Mouse (Mus musculus) mesoderm, embryonic 11.5 days (tissue): ENCODE results near the gene Cyp2d12.
"Not testable (repeated sequence)": the region's sequence is repeated elsewhere in the genome, so short reads cannot be mapped to it uniquely, and the experiment has no call there.

ENCODE experiments used
- DNase-seq: peaks from one replicate; pipeline ENCODE4 v3.0.0-alpha.2; 2012; ENCODE audit warnings: low read depth, low spot score

The Cyp2d12 gene

GRCm38 (mm10) chr15:82554531-82555230 is at the start of gene Cyp2d12:
Gene Cyp2d12 (plus strand): TSS chr15:82555072.
- no peak for DNase-seq

- no peak for DNase-seq
These were observed 47.9 kb upstream of the Cyp2d12 start for GRCm38 (mm10) chr15:82506971-82507370.

- not testable (repeated sequence) for DNase-seq
These were observed 47.1 kb upstream of the Cyp2d12 start for GRCm38 (mm10) chr15:82507740-82508139.

GRCm38 (mm10) chr15:82509495-82509894 is 45.4 kb upstream of the Cyp2d12 start:
- DNase-seq: not testable (repeated sequence)

- DNase-seq: not testable (repeated sequence)
These were observed 44.4 kb upstream of the Cyp2d12 start for GRCm38 (mm10) chr15:82510500-82510899.

GRCm38 (mm10) chr15:82512111-82512510 is 42.8 kb upstream of the Cyp2d12 start:
- DNase-seq: not testable (repeated sequence)

GRCm38 (mm10) chr15:82516174-82516573 is 38.7 kb upstream of the Cyp2d12 start:
- DNase-seq: not testable (repeated sequence)

- not testable (repeated sequence) for DNase-seq
These were observed 27.5 kb upstream of the Cyp2d12 start for GRCm38 (mm10) chr15:82527371-82527770.

- DNase-seq: not testable (repeated sequence)
These were observed 22.2 kb upstream of the Cyp2d12 start for GRCm38 (mm10) chr15:82532721-82533120.

GRCm38 (mm10) chr15:82542976-82543375 is 11.9 kb upstream of the Cyp2d12 start:
- DNase-seq: not testable (repeated sequence)

GRCm38 (mm10) chr15:82544561-82544960 is 10.3 kb upstream of the Cyp2d12 start:
- DNase-seq: not testable (repeated sequence)

GRCm38 (mm10) chr15:82547753-82548152 is 7.1 kb upstream of the Cyp2d12 start:
- not testable (repeated sequence) for DNase-seq

- DNase-seq: not testable (repeated sequence)
These were observed 1.7 kb upstream of the Cyp2d12 start for GRCm38 (mm10) chr15:82553211-82553610.

- DNase-seq: no peak
These were observed 18.0 kb downstream of the Cyp2d12 start for GRCm38 (mm10) chr15:82572856-82573255.

GRCm38 (mm10) chr15:82579071-82579470 is 24.2 kb downstream of the Cyp2d12 start:
- DNase-seq: no peak

GRCm38 (mm10) chr15:82582621-82583020 is 27.7 kb downstream of the Cyp2d12 start:
- no peak for DNase-seq
